Mouse (Mus musculus): Measurements from ENCODE around the gene Hs1bp3. TPM values are rescaled to one million over a fixed set of nuclear protein-coding genes. Genes with fewer than 3 reads are reported as not detected.

The Hs1bp3 gene
- polyA plus RNA-seq, 1 experiment from 2014 or later: 30.3 TPM

GRCm38 (mm10) chr12:8379795-8380521 lies 66.7 kb downstream of the Hs1bp3 start:
- no peak overlapping the region for H3K9ac ChIP-seq (ENCODE audit: low read depth, low read length)
- no peak overlapping the region for H3K4me3 ChIP-seq (ENCODE audit: low read length)
- ATAC-seq: peak; percentile 70
- H3K27ac ChIP-seq (ENCODE audit: low read length): no peak overlapping the region
- no peak overlapping the region for H3K4me2 ChIP-seq (ENCODE audit: low read depth, low read length)
- H3K36me3 ChIP-seq (ENCODE audit: control insufficient read depth, insufficient read depth, low read length): no peaks in the 10 kb centered on the region
- WGBS: 48% methylated on average over 8 of the region's 8 CpGs
- no peaks in the 10 kb centered on the region for H3K27me3 ChIP-seq (replicated peaks; ENCODE audit: control insufficient read depth, insufficient read depth, low read length)
- H3K4me1 ChIP-seq (ENCODE audit: control insufficient read depth, insufficient read depth, low read length): peaks cover 15% of the 10 kb centered on the region
- H3K9me3 ChIP-seq (ENCODE audit: control insufficient read depth, low read length): no peaks in the 10 kb centered on the region

- Histone ChIP-seq H3K9ac (ENCODE audit: low read depth, low read length) (no peak overlapping the region), H3K9me3 (ENCODE audit: control insufficient read depth, low read length) (no peaks in the 10 kb centered on the region), H3K4me3 (ENCODE audit: low read length) (no peak overlapping the region), H3K4me1 (ENCODE audit: control insufficient read depth, insufficient read depth, low read length) (peaks cover 20% of the 10 kb centered on the region), H3K27me3 (replicated peaks; ENCODE audit: control insufficient read depth, insufficient read depth, low read length) (no peaks in the 10 kb centered on the region), H3K36me3 (ENCODE audit: control insufficient read depth, insufficient read depth, low read length) (no peaks in the 10 kb centered on the region), H3K27ac (ENCODE audit: low read length) (no peak overlapping the region), H3K4me2 (ENCODE audit: low read depth, low read length) (no peak overlapping the region)
- 71% methylated on average over 9 of the region's 9 CpGs for WGBS
- ATAC-seq: no peak
Measured at GRCm38 (mm10) chr12:8380944-8381343, 67.7 kb downstream of the Hs1bp3 start.

GRCm38 (mm10) chr12:8381940-8382339 lies 68.7 kb downstream of the Hs1bp3 start:
- WGBS: 67% methylated on average over 2 of the region's 2 CpGs
- H3K36me3 ChIP-seq (ENCODE audit: control insufficient read depth, insufficient read depth, low read length): no peaks in the 10 kb centered on the region
- no peak for ATAC-seq

GRCm38 (mm10) chr12:8383822-8384221 lies 70.6 kb downstream of the Hs1bp3 start:
- no peak for ATAC-seq
- no peak overlapping the region for H3K4me3 ChIP-seq (ENCODE audit: low read length)
- no peak overlapping the region for H3K4me2 ChIP-seq (ENCODE audit: low read depth, low read length)
- no peak overlapping the region for H3K9ac ChIP-seq (ENCODE audit: low read depth, low read length)
- no peak overlapping the region for H3K27ac ChIP-seq (ENCODE audit: low read length)
- peaks cover 26% of the 10 kb centered on the region for H3K4me1 ChIP-seq (ENCODE audit: control insufficient read depth, insufficient read depth, low read length)
- 54% methylated on average over 6 of the region's 6 CpGs for WGBS
- H3K36me3 ChIP-seq (ENCODE audit: control insufficient read depth, insufficient read depth, low read length): no peaks in the 10 kb centered on the region
- H3K9me3 ChIP-seq (ENCODE audit: control insufficient read depth, low read length): no peaks in the 10 kb centered on the region
- H3K27me3 ChIP-seq (replicated peaks; ENCODE audit: control insufficient read depth, insufficient read depth, low read length): no peaks in the 10 kb centered on the region

More at GRCm38 (mm10) chr12:8381940-8382339, 68.7 kb downstream of the Hs1bp3 start:
- Histone ChIP-seq H3K9me3 (ENCODE audit: control insufficient read depth, low read length) (no peaks in the 10 kb centered on the region), H3K9ac (ENCODE audit: low read depth, low read length) (no peak overlapping the region), H3K27me3 (replicated peaks; ENCODE audit: control insufficient read depth, insufficient read depth, low read length) (no peaks in the 10 kb centered on the region), H3K4me1 (ENCODE audit: control insufficient read depth, insufficient read depth, low read length) (peaks cover 28% of the 10 kb centered on the region), H3K4me3 (ENCODE audit: low read length) (no peak overlapping the region), H3K4me2 (ENCODE audit: low read depth, low read length) (no peak overlapping the region), H3K27ac (ENCODE audit: low read length) (no peak overlapping the region)

- ATAC-seq: peak; percentile 79
- H3K4me1 ChIP-seq (ENCODE audit: control insufficient read depth, insufficient read depth, low read length): peaks cover 13% of the 10 kb centered on the region
- peak overlapping the region; percentile 54 for H3K27ac ChIP-seq (ENCODE audit: low read length)
- no peak overlapping the region for H3K9ac ChIP-seq (ENCODE audit: low read depth, low read length)
- H3K4me2 ChIP-seq (ENCODE audit: low read depth, low read length): no peak overlapping the region
- no peak overlapping the region for H3K4me3 ChIP-seq (ENCODE audit: low read length)
- H3K9me3 ChIP-seq (ENCODE audit: control insufficient read depth, low read length): no peaks in the 10 kb centered on the region
- WGBS: 34% methylated on average over 6 of the region's 6 CpGs
- no peaks in the 10 kb centered on the region for H3K36me3 ChIP-seq (ENCODE audit: control insufficient read depth, insufficient read depth, low read length)
- H3K27me3 ChIP-seq (replicated peaks; ENCODE audit: control insufficient read depth, insufficient read depth, low read length): no peaks in the 10 kb centered on the region
Measured at GRCm38 (mm10) chr12:8386451-8387011, 73.3 kb downstream of the Hs1bp3 start.

GRCm38 (mm10) chr12:8387281-8387680 lies 74.0 kb downstream of the Hs1bp3 start:
- no peak overlapping the region for H3K4me3 ChIP-seq (ENCODE audit: low read length)
- no peak overlapping the region for H3K4me2 ChIP-seq (ENCODE audit: low read depth, low read length)
- H3K36me3 ChIP-seq (ENCODE audit: control insufficient read depth, insufficient read depth, low read length): no peaks in the 10 kb centered on the region
- H3K27me3 ChIP-seq (replicated peaks; ENCODE audit: control insufficient read depth, insufficient read depth, low read length): no peaks in the 10 kb centered on the region
- H3K4me1 ChIP-seq (ENCODE audit: control insufficient read depth, insufficient read depth, low read length): peaks cover 13% of the 10 kb centered on the region
- no peak for ATAC-seq
- no peak overlapping the region for H3K27ac ChIP-seq (ENCODE audit: low read length)
- no peak overlapping the region for H3K9ac ChIP-seq (ENCODE audit: low read depth, low read length)
- no peaks in the 10 kb centered on the region for H3K9me3 ChIP-seq (ENCODE audit: control insufficient read depth, low read length)
- WGBS: 88% methylated on average over 1 of the region's 1 CpGs

GRCm38 (mm10) chr12:8388529-8389414 lies 75.5 kb downstream of the Hs1bp3 start:
- Histone ChIP-seq H3K4me3 (ENCODE audit: low read length) (no peak overlapping the region), H3K9me3 (ENCODE audit: control insufficient read depth, low read length) (no peaks in the 10 kb centered on the region), H3K27ac (ENCODE audit: low read length) (no peak overlapping the region), H3K4me2 (ENCODE audit: low read depth, low read length) (no peak overlapping the region), H3K36me3 (ENCODE audit: control insufficient read depth, insufficient read depth, low read length) (no peaks in the 10 kb centered on the region), H3K9ac (ENCODE audit: low read depth, low read length) (no peak overlapping the region), H3K4me1 (ENCODE audit: control insufficient read depth, insufficient read depth, low read length) (peaks cover 17% of the 10 kb centered on the region), H3K27me3 (replicated peaks; ENCODE audit: control insufficient read depth, insufficient read depth, low read length) (no peaks in the 10 kb centered on the region)
- WGBS: 89% methylated on average over 4 of the region's 4 CpGs
- no peak for ATAC-seq

GRCm38 (mm10) chr12:8393226-8393625 lies 80.0 kb downstream of the Hs1bp3 start:
- no peak for ATAC-seq
- Histone ChIP-seq H3K27ac (ENCODE audit: low read length) (no peak overlapping the region), H3K4me1 (ENCODE audit: control insufficient read depth, insufficient read depth, low read length) (peaks cover 11% of the 10 kb centered on the region; the same call in 1 of the 2 replicates), H3K4me2 (ENCODE audit: low read depth, low read length) (no peak overlapping the region), H3K27me3 (replicated peaks; ENCODE audit: control insufficient read depth, insufficient read depth, low read length) (no peaks in the 10 kb centered on the region), H3K9me3 (ENCODE audit: control insufficient read depth, low read length) (no peaks in the 10 kb centered on the region), H3K4me3 (ENCODE audit: low read length) (no peak overlapping the region), H3K36me3 (ENCODE audit: control insufficient read depth, insufficient read depth, low read length) (no peaks in the 10 kb centered on the region), H3K9ac (ENCODE audit: low read depth, low read length) (no peak overlapping the region)
- 85% methylated on average over 5 of the region's 5 CpGs for WGBS

Measured in intestine, embryonic 16.5 days (tissue).